Mouse (Mus musculus) limb, embryonic 10.5 days (tissue): Measurements from ENCODE around the gene Unc13b. TPM values are rescaled to one million over a fixed set of nuclear protein-coding genes. Genes with fewer than 3 reads are reported as not detected.

Experiments
- DNase-seq: peaks from one replicate; pipeline ENCODE4 v3.0.0-alpha.2; 2017; ENCODE audit warnings: low spot score
- H3K27ac ChIP-seq: fragments of 300-500 bp; sonication (generic); 2 replicates; pipeline ENCODE4 v1.5.1; 2016; ENCODE audit warnings: mild to moderate bottlenecking
- H3K27me3 ChIP-seq: fragments of 300-500 bp; sonication (generic); 2 replicates; pipeline ENCODE4 v1.6.1; 2016; ENCODE audit warnings: low read depth, mild to moderate bottlenecking; ENCODE audit not compliant: poor library complexity, severe bottlenecking
- H3K36me3 ChIP-seq: fragments of 300-500 bp; sonication (generic); 2 replicates; pipeline ENCODE4 v1.6.1; 2016; ENCODE audit warnings: mild to moderate bottlenecking, moderate library complexity
- H3K4me1 ChIP-seq: fragments of 300-500 bp; sonication (generic); 2 replicates; pipeline ENCODE4 v1.6.1; 2016
- H3K4me3 ChIP-seq: fragments of 300-500 bp; sonication (generic); 2 replicates; pipeline ENCODE4 v1.5.1; 2016; ENCODE audit warnings: mild to moderate bottlenecking, moderate library complexity
- H3K9me3 ChIP-seq: fragments of 300-500 bp; sonication (generic); replicated peaks from 2 replicates; pipeline ENCODE4 v1.6.1; 2016; ENCODE audit warnings: mild to moderate bottlenecking
- WGBS: fragments of 180-500 bp; shearing (Covaris S2); methylation state at CpG from one replicate; pipeline ENCODE4 v1.1.7; 2016; 5-methylcytosine and 5-hydroxymethylcytosine counted together
- polyA plus RNA-seq: library from polyadenylated mRNA; unstranded; fragments of >200 nt; fragmentation: Nextera tagmentation; extraction: Ambion mirVana; gene quantifications from 2 replicates; pipeline ENCODE4 v1.2.1, GENCODE M21; 2016

Gene Unc13b
- polyA plus RNA-seq, 1 experiment from 2014 or later: 2.1 TPM

GRCm38 (mm10) chr4:43260096-43260495 is 201.3 kb downstream of the Unc13b start:
- Histone ChIP-seq H3K4me1 (peaks cover 20% of the 10 kb centered on the region), H3K27ac (no peak overlapping the region), H3K4me3 (no peak overlapping the region), H3K9me3 (no peaks in the 10 kb centered on the region), H3K36me3 (no peaks in the 10 kb centered on the region), H3K27me3 (no peaks in the 10 kb centered on the region)
- WGBS: 65% methylated on average over 5 of the region's 5 CpGs
- no peak for DNase-seq

DNA sequence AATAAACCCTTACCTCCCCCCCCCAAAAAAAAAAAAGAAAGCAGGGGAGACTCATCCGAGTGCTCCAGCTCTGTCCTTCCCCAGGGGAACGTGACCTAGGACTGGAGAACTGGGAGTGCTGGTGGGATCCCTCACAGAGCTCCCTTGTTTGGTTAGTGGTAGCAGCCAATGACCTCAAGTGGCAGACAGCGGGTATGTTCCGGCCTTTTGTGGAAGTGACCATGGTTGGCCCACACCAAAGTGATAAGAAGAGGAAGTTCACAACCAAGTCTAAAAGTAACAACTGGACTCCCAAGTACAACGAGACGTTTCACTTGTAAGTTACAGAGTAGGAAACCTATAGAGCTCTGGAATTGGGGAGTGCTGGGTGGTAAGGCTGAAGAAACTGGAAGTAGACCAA is 204.1 kb downstream of the Unc13b start:
- H3K9me3 ChIP-seq: no peaks in the 10 kb centered on the region
- no peaks in the 10 kb centered on the region for H3K36me3 ChIP-seq
- no peak overlapping the region for H3K4me3 ChIP-seq
- H3K4me1 ChIP-seq: peaks cover 28% of the 10 kb centered on the region
- no peak overlapping the region for H3K27ac ChIP-seq
- no peak for DNase-seq
- no peaks in the 10 kb centered on the region for H3K27me3 ChIP-seq
- WGBS: 91% methylated on average over 6 of the region's 6 CpGs

GRCm38 (mm10) chr4:43266146-43266545 is 207.4 kb downstream of the Unc13b start:
- WGBS: 51% methylated on average over 2 of the region's 2 CpGs
- H3K9me3 ChIP-seq: no peaks in the 10 kb centered on the region
- H3K27me3 ChIP-seq: no peaks in the 10 kb centered on the region
- no peaks in the 10 kb centered on the region for H3K36me3 ChIP-seq
- peaks cover 9% of the 10 kb centered on the region for H3K4me1 ChIP-seq
- H3K4me3 ChIP-seq: 0 out of 2 replicates have a peak overlapping the region, but pooled peaks have one; percentile 56
- DNase-seq: no peak
- H3K27ac ChIP-seq: no peak overlapping the region

- Histone ChIP-seq H3K9me3 (no peaks in the 10 kb centered on the region), H3K4me3 (peak within 1 kb of the TSS; percentile 56), H3K27ac (peak within 1 kb of the TSS; percentile 82), H3K36me3 (no peaks in the 10 kb centered on the region), H3K27me3 (no peaks in the 10 kb centered on the region), H3K4me1 (peaks cover 9% of the 10 kb centered on the region)
- WGBS: 2% methylated on average over 19 of the region's 19 CpGs
- peak; percentile 84 for DNase-seq
These were observed 208.0 kb downstream of the Unc13b start, which contains the start of gene Atp8b5 for GRCm38 (mm10) chr4:43266623-43267322. Atp8b5 (plus strand) TSS chr4:43267159.

GRCm38 (mm10) chr4:43267323-43267658 is 208.5 kb downstream of the Unc13b start:
- H3K36me3 ChIP-seq: no peaks in the 10 kb centered on the region
- H3K27ac ChIP-seq: peak overlapping the region; percentile 82; the same call in 1 of the 2 replicates
- H3K4me1 ChIP-seq: peaks cover 9% of the 10 kb centered on the region
- H3K4me3 ChIP-seq: peak overlapping the region; percentile 56
- no peak for DNase-seq
- WGBS: 26% methylated on average over 2 of the region's 2 CpGs
- no peaks in the 10 kb centered on the region for H3K27me3 ChIP-seq
- no peaks in the 10 kb centered on the region for H3K9me3 ChIP-seq

- Histone ChIP-seq H3K9me3 (no peaks in the 10 kb centered on the region), H3K4me1 (no peaks in the 10 kb centered on the region), H3K27ac (no peak overlapping the region), H3K27me3 (no peaks in the 10 kb centered on the region), H3K4me3 (no peak overlapping the region), H3K36me3 (no peaks in the 10 kb centered on the region)
- DNase-seq: no peak
- 97% methylated on average over 5 of the region's 5 CpGs for WGBS
These were observed 226.7 kb downstream of the Unc13b start for GRCm38 (mm10) chr4:43285476-43285875.

DNA sequence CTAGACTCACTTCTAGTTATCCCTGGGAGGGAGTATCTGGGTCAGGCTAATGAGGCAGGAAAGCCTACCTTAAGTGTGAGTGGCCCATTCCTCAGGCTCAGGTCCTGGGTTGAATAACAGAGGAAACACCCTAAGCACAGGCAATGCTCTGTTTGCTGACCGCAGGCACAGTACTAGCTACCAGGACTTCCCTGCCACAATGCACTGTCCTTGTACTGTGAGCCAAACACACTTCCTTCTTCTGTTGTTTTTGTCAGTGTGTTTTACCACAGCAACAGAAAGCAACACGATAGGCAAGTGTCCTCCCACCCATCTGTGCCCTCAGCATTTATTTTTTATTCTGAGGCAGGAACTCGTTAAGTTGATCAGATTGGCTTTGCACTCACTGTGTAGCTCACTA is 228.6 kb downstream of the Unc13b start:
- WGBS: 82% methylated on average over 3 of the region's 3 CpGs
- Histone ChIP-seq H3K27me3 (no peaks in the 10 kb centered on the region), H3K27ac (no peak overlapping the region)

DNA sequence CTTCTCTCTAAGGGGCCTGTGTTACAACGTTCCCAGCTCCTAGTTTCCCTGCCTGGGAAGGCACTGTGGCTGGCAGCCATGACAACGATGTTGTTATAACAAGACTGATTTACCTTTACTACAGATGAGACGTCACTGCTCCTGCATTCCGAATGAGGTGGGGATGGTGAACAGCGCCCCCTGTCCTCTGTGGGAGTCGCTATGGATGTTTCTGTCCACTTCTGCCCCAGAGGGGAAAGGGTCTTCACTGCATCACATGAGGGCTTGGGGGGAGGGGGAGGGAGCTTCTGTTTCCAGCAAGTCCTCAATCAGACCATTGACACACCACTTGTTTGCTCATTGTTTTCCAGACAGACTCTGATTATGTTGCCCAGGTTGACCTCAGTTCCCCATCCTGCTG is 235.2 kb downstream of the Unc13b start:
- peak; percentile 53 for DNase-seq
- H3K27ac ChIP-seq: no peak overlapping the region
- H3K36me3 ChIP-seq: no peaks in the 10 kb centered on the region
- H3K4me3 ChIP-seq: no peak overlapping the region
- H3K9me3 ChIP-seq: no peaks in the 10 kb centered on the region
- peaks cover 6% of the 10 kb centered on the region for H3K4me1 ChIP-seq
- no peaks in the 10 kb centered on the region for H3K27me3 ChIP-seq
- WGBS: 33% methylated on average over 6 of the region's 6 CpGs

More for the DNA sequence above, 228.6 kb downstream of the Unc13b start:
- Histone ChIP-seq H3K36me3 (no peaks in the 10 kb centered on the region), H3K4me1 (no peaks in the 10 kb centered on the region), H3K9me3 (no peaks in the 10 kb centered on the region), H3K4me3 (no peak overlapping the region)
- DNase-seq: no peak

GRCm38 (mm10) chr4:43309696-43310338 is 251.1 kb downstream of the Unc13b start:
- no peaks in the 10 kb centered on the region for H3K36me3 ChIP-seq
- H3K9me3 ChIP-seq: no peaks in the 10 kb centered on the region
- 0 out of 2 replicates have a peak, but pooled peaks cover 5% of the 10 kb centered on the region for H3K4me1 ChIP-seq
- H3K27ac ChIP-seq: no peak overlapping the region
- peak; percentile 39 for DNase-seq
- 49% methylated on average over 11 of the region's 11 CpGs for WGBS
- no peak overlapping the region for H3K4me3 ChIP-seq
- H3K27me3 ChIP-seq: no peaks in the 10 kb centered on the region

Other genes starting within 250 kb of the Unc13b start
- gene Fam205a1, start 205.1 kb upstream of the Unc13b start, polyA plus RNA-seq: not detected in 2 replicates
- 0.06 TPM in 1 of 2 replicates, not detected in the other for gene Gm12394, start 202.2 kb upstream of the Unc13b start, polyA plus RNA-seq
- 0.10 TPM in 1 of 2 replicates, not detected in the other for gene Fam205c, start 184.7 kb upstream of the Unc13b start, polyA plus RNA-seq
- gene Phf24, start 142.3 kb upstream of the Unc13b start, polyA plus RNA-seq: 0.16 TPM in 1 of 2 replicates, not detected in the other
- gene Dnajb5, start 109.1 kb upstream of the Unc13b start, polyA plus RNA-seq: 7.0 and 8.8 TPM in 2 replicates
- 0.51 and 0.87 TPM in 2 replicates for gene 1700022I11Rik, start 89.3 kb upstream of the Unc13b start, polyA plus RNA-seq
- gene Vcp, start 58.4 kb upstream of the Unc13b start, polyA plus RNA-seq: 650 and 691 TPM in 2 replicates
- 25.5 and 26.8 TPM in 2 replicates for gene Fancg, start 48.4 kb upstream of the Unc13b start, polyA plus RNA-seq
- gene Pigo, start 33.1 kb upstream of the Unc13b start, polyA plus RNA-seq: 21.7 and 27.5 TPM in 2 replicates
- gene Stoml2, start 27.2 kb upstream of the Unc13b start, polyA plus RNA-seq: 484 and 538 TPM in 2 replicates
- gene Fam214b, start 12.7 kb upstream of the Unc13b start, polyA plus RNA-seq: 6.6 and 8.5 TPM in 2 replicates
- 0.14 and 0.45 TPM in 2 replicates for gene Atp8b5, start 208.2 kb downstream of the Unc13b start, polyA plus RNA-seq